Mouse (Mus musculus) hindbrain, embryonic 10.5 days (tissue): ENCODE results near the gene P2ry4. TPM values are rescaled to one million over a fixed set of nuclear protein-coding genes. Genes with fewer than 3 reads are reported as not detected.

Experiments
- DNase-seq: peaks from one replicate; pipeline ENCODE4 v3.0.0-alpha.2; 2017; ENCODE audit warnings: low spot score
- H3K27ac ChIP-seq: fragments of 300-500 bp; sonication (generic); 2 replicates; pipeline ENCODE4 v1.5.1; 2016; ENCODE audit warnings: mild to moderate bottlenecking, moderate library complexity
- H3K27me3 ChIP-seq: fragments of 300-500 bp; sonication (generic); 2 replicates; pipeline ENCODE4 v1.6.1; 2016; ENCODE audit warnings: mild to moderate bottlenecking; ENCODE audit not compliant: poor library complexity, insufficient read depth, severe bottlenecking
- H3K36me3 ChIP-seq: fragments of 300-500 bp; sonication (generic); 2 replicates; pipeline ENCODE4 v1.6.1; 2016; ENCODE audit warnings: mild to moderate bottlenecking, moderate library complexity
- H3K4me1 ChIP-seq: fragments of 300-500 bp; sonication (generic); replicated peaks from 2 replicates; pipeline ENCODE4 v1.6.1; 2016; ENCODE audit warnings: mild to moderate bottlenecking
- H3K4me3 ChIP-seq: fragments of 300-500 bp; sonication (generic); 2 replicates; pipeline ENCODE4 v1.5.1; 2016; ENCODE audit warnings: mild to moderate bottlenecking, moderate library complexity
- H3K9me3 ChIP-seq: fragments of 300-500 bp; sonication (generic); 2 replicates; pipeline ENCODE4 v1.6.1; 2016; ENCODE audit warnings: mild to moderate bottlenecking, moderate library complexity
- WGBS: fragments of 180-500 bp; shearing (Covaris S2); methylation state at CpG from one replicate; pipeline ENCODE4 v1.1.7; 2016; 5-methylcytosine and 5-hydroxymethylcytosine counted together
- polyA plus RNA-seq: library from polyadenylated mRNA; unstranded; fragments of >200 nt; fragmentation: Nextera tagmentation; extraction: Ambion mirVana; gene quantifications from 2 replicates; pipeline ENCODE4 v1.2.1, GENCODE M21; 2016

The P2ry4 gene
- polyA plus RNA-seq, result not detected in 2 replicates

DNA sequence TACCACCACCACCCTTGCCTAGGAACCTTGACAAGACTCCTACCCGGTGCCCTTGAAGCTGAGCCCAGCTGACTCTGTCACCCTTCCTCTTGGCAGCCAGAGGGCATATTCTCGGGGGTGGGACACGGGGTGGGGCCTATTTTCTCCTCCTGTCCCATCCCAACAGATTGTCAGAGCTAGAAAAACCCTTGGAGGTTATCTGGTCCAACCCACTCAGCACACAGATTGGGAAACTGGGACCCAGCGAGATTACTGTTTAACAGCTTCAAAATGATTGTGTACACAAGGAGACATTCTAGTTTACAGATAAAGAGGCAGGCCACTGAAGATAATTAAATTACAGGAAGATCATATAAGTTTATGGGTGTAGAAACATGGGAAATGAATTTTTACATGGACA is at the start of gene P2ry4:
Gene P2ry4, minus strand, starts transcription at position 79 of the 400 bp plus-strand sequence.
- no peak for DNase-seq
- Histone ChIP-seq H3K27me3 (peaks cover 56% of the 10 kb centered on the region), H3K9me3 (no peaks in the 10 kb centered on the region), H3K27ac (no peak within 1 kb of the TSS), H3K36me3 (no peaks in the 10 kb centered on the region), H3K4me1 (no peaks in the 10 kb centered on the region), H3K4me3 (no peak within 1 kb of the TSS)
- WGBS, result 70% methylated on average over 4 of the region's 4 CpGs

DNA sequence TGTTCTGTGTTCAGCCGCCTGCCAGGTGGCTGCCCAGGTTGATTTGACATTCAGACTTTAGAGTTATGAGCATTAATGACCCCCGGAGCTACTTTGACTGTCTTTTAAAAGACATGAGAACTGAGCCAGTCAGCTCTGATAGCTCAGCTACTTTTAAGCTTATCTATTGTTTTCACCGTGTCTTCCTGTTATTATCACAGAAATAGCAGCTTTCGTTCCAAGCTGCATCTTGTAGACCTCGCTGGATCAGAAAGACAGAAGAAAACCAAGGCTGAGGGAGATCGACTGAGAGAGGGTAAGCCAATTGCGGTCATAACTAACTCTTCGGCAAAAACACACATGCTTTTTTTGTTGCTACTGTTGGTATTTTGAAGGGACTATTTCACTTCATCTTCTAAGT is 43.8 kb upstream of the P2ry4 start:
- DNase-seq, result no peak
- H3K4me3 ChIP-seq, result no peak overlapping the region
- H3K27me3 ChIP-seq, result no peaks in the 10 kb centered on the region; the same call in 1 of the 2 replicates
- no peak overlapping the region for H3K27ac ChIP-seq
- peaks cover 88% of the 10 kb centered on the region for H3K36me3 ChIP-seq
- H3K4me1 ChIP-seq, result no peaks in the 10 kb centered on the region
- H3K9me3 ChIP-seq, result no peaks in the 10 kb centered on the region
- 92% methylated on average over 8 of the region's 8 CpGs for WGBS

DNA sequence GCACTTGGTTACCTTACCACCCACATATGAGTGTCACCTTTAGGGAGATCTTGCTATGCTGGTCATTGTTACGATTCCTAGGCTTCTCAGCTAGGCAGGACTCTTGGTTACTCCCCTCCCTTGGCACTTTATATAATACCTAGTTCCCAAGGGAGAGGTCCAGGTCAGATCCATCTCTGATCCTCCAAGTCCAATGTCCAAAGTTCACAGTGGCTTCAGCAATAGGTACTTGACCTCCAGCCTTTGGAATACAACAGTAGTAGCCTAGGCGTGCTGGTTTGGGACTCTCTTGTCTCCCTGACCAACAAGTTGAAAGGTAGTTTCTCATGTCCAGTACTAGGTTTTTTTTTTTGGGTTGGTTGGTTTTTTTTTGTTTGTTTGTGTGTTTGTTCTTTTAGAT is 34.4 kb upstream of the P2ry4 start:
- Histone ChIP-seq H3K36me3 (peaks cover 35% of the 10 kb centered on the region), H3K4me1 (0 out of 2 replicates have a peak, but pooled peaks cover 11% of the 10 kb centered on the region), H3K27ac (no peak overlapping the region), H3K4me3 (no peak overlapping the region), H3K9me3 (no peaks in the 10 kb centered on the region), H3K27me3 (peaks cover 13% of the 10 kb centered on the region)
- 93% methylated on average over 2 of the region's 2 CpGs for WGBS
- no peak for DNase-seq

- Histone ChIP-seq H3K4me1 (0 out of 2 replicates have a peak, but pooled peaks cover 11% of the 10 kb centered on the region), H3K36me3 (peaks cover 38% of the 10 kb centered on the region), H3K27me3 (peaks cover 13% of the 10 kb centered on the region), H3K9me3 (no peaks in the 10 kb centered on the region), H3K27ac (peak within 1 kb of the TSS; percentile 91), H3K4me3 (peak within 1 kb of the TSS; percentile 70)
- DNase-seq, result peak; percentile 91
- whole genome bisulfite sequencing, result 22% methylated on average over 62 of the region's 62 CpGs
Measured at GRCm38 (mm10) chrX:100625802-100626793, 31.4 kb upstream of the P2ry4 start, which contains the start of gene Pdzd11. Gene Pdzd11, minus strand, starts transcription at chrX:100626568.

GRCm38 (mm10) chrX:100625546-100625801 is 30.8 kb upstream of the P2ry4 start, which contains the start of gene Kif4:
Gene Kif4, plus strand, starts transcription at chrX:100625737.
- peaks cover 38% of the 10 kb centered on the region for H3K36me3 ChIP-seq
- peak within 1 kb of the TSS; percentile 91 for H3K27ac ChIP-seq
- peaks cover 13% of the 10 kb centered on the region for H3K27me3 ChIP-seq
- H3K4me1 ChIP-seq, result 0 out of 2 replicates have a peak, but pooled peaks cover 11% of the 10 kb centered on the region
- H3K4me3 ChIP-seq, result peak within 1 kb of the TSS; percentile 70
- WGBS, result 24% methylated on average over 3 of the region's 3 CpGs
- H3K9me3 ChIP-seq, result no peaks in the 10 kb centered on the region
- no peak for DNase-seq

DNA sequence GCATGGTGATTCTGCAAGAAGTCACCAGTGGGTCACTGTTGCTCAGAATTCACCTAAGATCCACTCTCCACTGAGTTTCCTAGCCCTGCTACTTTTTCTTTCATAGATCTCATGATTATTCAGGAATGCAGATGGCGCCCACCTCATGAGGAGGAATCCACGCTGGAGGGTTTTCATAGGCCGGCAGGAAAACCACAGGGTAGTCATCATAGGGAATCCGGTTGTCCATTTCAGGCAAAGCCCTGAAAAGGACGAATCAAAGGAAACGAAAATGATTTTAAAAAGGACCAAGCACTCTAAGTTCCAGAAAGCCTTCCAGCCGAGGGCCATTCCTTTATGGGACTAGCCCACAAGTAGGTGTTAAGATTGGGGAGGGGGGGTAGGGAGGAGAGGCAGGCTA is 30.5 kb upstream of the P2ry4 start:
- DNase-seq, result no peak
- H3K27ac ChIP-seq, result peak overlapping the region; percentile 91
- peak overlapping the region; percentile 70 for H3K4me3 ChIP-seq
- WGBS, result 49% methylated on average over 7 of the region's 7 CpGs
- 0 out of 2 replicates have a peak, but pooled peaks cover 11% of the 10 kb centered on the region for H3K4me1 ChIP-seq
- no peaks in the 10 kb centered on the region for H3K9me3 ChIP-seq
- H3K27me3 ChIP-seq, result peaks cover 13% of the 10 kb centered on the region
- H3K36me3 ChIP-seq, result peaks cover 38% of the 10 kb centered on the region

- Histone ChIP-seq H3K36me3 (peaks cover 35% of the 10 kb centered on the region), H3K4me1 (0 out of 2 replicates have a peak, but pooled peaks cover 11% of the 10 kb centered on the region), H3K4me3 (no peak overlapping the region), H3K27ac (no peak overlapping the region), H3K9me3 (no peaks in the 10 kb centered on the region), H3K27me3 (peaks cover 13% of the 10 kb centered on the region)
- 90% methylated on average over 4 of the region's 4 CpGs for WGBS
- no peak for DNase-seq
Measured at GRCm38 (mm10) chrX:100624242-100624641, 29.6 kb upstream of the P2ry4 start.

DNA sequence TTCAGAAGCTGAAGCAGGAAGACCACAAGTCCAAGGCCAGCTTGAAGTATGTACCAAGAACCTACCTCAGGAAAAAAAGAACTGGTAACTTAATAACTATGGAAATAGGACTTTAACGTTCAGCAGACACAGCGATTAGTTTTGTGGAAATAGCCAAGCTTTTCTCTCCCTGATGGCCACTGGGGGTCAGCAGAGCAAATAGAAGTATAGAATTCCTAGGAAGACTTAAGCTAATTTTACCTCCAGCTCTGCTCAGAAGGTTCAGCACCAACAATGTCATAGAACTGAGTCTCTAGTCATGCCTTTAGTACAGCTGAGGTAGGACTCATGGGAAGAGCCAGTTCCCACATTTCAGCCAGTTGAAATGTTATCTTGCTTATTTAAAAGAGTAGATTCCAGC is 26.7 kb upstream of the P2ry4 start:
- no peak overlapping the region for H3K4me3 ChIP-seq
- H3K27me3 ChIP-seq, result peaks cover 31% of the 10 kb centered on the region
- WGBS, result 78% methylated on average over 2 of the region's 2 CpGs
- H3K4me1 ChIP-seq, result 0 out of 2 replicates have a peak, but pooled peaks cover 5% of the 10 kb centered on the region
- H3K36me3 ChIP-seq, result peaks cover 25% of the 10 kb centered on the region
- DNase-seq, result no peak
- no peak overlapping the region for H3K27ac ChIP-seq
- no peaks in the 10 kb centered on the region for H3K9me3 ChIP-seq

- no peak overlapping the region for H3K27ac ChIP-seq
- H3K4me3 ChIP-seq, result no peak overlapping the region
- peaks cover 34% of the 10 kb centered on the region for H3K27me3 ChIP-seq
- H3K36me3 ChIP-seq, result peaks cover 19% of the 10 kb centered on the region
- H3K4me1 ChIP-seq, result no peaks in the 10 kb centered on the region
- WGBS, result 62% methylated on average over 3 of the region's 3 CpGs
- no peaks in the 10 kb centered on the region for H3K9me3 ChIP-seq
- no peak for DNase-seq
Measured at GRCm38 (mm10) chrX:100618488-100618887, 23.8 kb upstream of the P2ry4 start.

GRCm38 (mm10) chrX:100605314-100605713 is 10.6 kb upstream of the P2ry4 start, which contains the start of gene Arr3:
Gene Arr3, plus strand, starts transcription at chrX:100605497.
- Histone ChIP-seq H3K36me3 (no peaks in the 10 kb centered on the region), H3K27ac (no peak within 1 kb of the TSS), H3K27me3 (peaks cover 45% of the 10 kb centered on the region), H3K9me3 (no peaks in the 10 kb centered on the region), H3K4me1 (no peaks in the 10 kb centered on the region), H3K4me3 (no peak within 1 kb of the TSS)
- WGBS, result 100% methylated on average over 1 of the region's 1 CpGs
- no peak for DNase-seq

DNA sequence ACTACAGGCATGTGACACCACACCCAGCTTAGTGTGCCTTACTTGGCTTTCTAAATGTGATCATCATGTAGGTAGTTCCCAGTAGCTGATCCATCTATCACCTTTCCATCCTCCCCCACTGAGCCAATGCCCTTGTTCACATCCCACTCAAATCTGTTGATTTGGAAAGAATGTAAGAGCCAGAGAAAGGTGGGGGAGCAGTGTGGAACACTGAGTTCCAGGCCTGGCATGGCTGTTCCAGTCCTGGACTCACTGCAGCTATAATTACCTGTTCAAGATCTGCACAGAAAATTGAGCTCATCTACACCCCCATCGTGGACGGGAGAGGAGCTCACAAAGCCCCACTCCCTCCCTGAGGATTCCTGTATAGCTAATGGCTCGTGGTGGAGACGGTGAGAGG is 5.1 kb upstream of the P2ry4 start:
- Histone ChIP-seq H3K4me1 (no peaks in the 10 kb centered on the region), H3K9me3 (no peaks in the 10 kb centered on the region), H3K4me3 (no peak overlapping the region), H3K36me3 (no peaks in the 10 kb centered on the region), H3K27me3 (peaks cover 51% of the 10 kb centered on the region), H3K27ac (no peak overlapping the region)
- whole genome bisulfite sequencing, result 74% methylated on average over 4 of the region's 4 CpGs
- DNase-seq, result no peak

DNA sequence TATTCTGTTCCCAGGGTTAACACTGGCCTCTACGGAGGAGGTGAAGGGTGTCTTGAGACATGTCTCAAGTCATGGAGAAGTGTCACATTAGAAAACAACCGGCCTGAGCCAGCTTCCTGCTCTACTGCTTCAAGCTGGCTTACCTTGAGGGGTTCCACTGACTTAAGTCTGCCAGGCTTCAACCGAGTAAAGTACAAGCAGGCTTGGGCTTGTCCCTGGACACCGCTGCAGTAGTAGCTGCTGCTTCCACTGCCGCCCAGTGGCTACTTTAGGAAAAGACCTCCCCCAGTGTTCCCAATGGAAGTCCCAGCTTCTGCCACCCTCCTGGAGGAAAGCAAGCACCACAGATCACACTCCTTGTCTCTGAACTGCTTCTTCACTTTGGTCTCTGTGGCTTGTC is 2.8 kb upstream of the P2ry4 start:
- no peaks in the 10 kb centered on the region for H3K36me3 ChIP-seq
- peaks cover 69% of the 10 kb centered on the region for H3K27me3 ChIP-seq
- peak; percentile 30 for DNase-seq
- H3K4me3 ChIP-seq, result no peak overlapping the region
- H3K4me1 ChIP-seq, result no peaks in the 10 kb centered on the region
- no peak overlapping the region for H3K27ac ChIP-seq
- 29% methylated on average over 5 of the region's 5 CpGs for WGBS
- no peaks in the 10 kb centered on the region for H3K9me3 ChIP-seq

DNA sequence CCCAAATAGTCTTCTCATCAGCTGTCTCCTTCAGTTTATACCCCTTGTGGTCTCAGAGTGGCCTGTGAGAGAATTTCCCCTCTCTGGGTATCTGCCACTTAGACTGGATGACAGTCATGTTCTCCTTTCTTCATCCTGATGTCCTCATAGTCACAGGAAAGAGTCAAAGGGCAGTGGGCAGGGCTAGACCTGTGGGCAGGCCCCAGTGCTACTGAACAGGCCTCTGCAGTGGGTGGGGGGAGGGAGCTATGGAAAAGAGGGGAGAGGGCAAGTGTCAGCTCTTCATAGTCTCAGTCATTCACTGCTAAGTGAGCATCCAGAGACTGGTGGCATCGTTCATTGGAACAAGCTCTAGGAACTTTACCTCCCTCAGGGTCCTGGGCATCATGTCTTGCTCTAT is 22.7 kb downstream of the P2ry4 start, which contains the start of gene Awat1:
Gene Awat1, plus strand, starts transcription at position 301 of the 400 bp plus-strand sequence.
- WGBS, result 83% methylated on average over 1 of the region's 1 CpGs

More for the DNA sequence above, 22.7 kb downstream of the P2ry4 start, which contains the start of gene Awat1:
- H3K27ac ChIP-seq, result no peak within 1 kb of the TSS
- H3K4me3 ChIP-seq, result no peak within 1 kb of the TSS
- no peaks in the 10 kb centered on the region for H3K4me1 ChIP-seq
- H3K36me3 ChIP-seq, result no peaks in the 10 kb centered on the region
- peaks cover 13% of the 10 kb centered on the region for H3K27me3 ChIP-seq
- H3K9me3 ChIP-seq, result no peaks in the 10 kb centered on the region
- DNase-seq, result no peak
